8 mouse cellular contexts compared by ENCODE assay signal in genomic region chr9:52028521-52029405, GRCm38 (mm10). TPM values are rescaled to one million over a fixed set of nuclear protein-coding genes. Genes with fewer than 3 reads are reported as not detected.
A peak's percentile ranks its signal among the peaks of the same experiment; 100 is the strongest.
DNase-seq lines count a peak whose midpoint lies in the region; ATAC-seq lines count a peak whose summit lies in the region.

No protein-coding gene starts in this region.

- no peak overlapping the region for H3K9ac ChIP-seq in midbrain, embryonic 11.5 days (ENCODE audit: low read length)
- H3K9ac ChIP-seq in midbrain, embryonic 16.5 days (ENCODE audit: low read depth, low read length) = no peak overlapping the region

- WGBS in midbrain, embryonic 11.5 days = 58% methylated on average over 9 of the region's 9 CpGs
- WGBS in midbrain, embryonic 16.5 days = 41% methylated on average over 9 of the region's 9 CpGs

- no peak overlapping the region for H3K4me3 ChIP-seq in midbrain, embryonic 11.5 days (ENCODE audit: low read depth, low read length)
- H3K4me3 ChIP-seq in midbrain, embryonic 16.5 days (ENCODE audit: low read depth, low read length) = no peak overlapping the region

- H3K4me2 ChIP-seq in midbrain, embryonic 11.5 days = no peak overlapping the region
- no peak overlapping the region for H3K4me2 ChIP-seq in midbrain, embryonic 16.5 days (ENCODE audit: low read length)

- H3K27ac ChIP-seq in midbrain, embryonic 11.5 days (ENCODE audit: low read depth, low read length) = no peak overlapping the region
- H3K27ac ChIP-seq in midbrain, embryonic 16.5 days (ENCODE audit: low read length) = no peak overlapping the region

- DNase-seq in adrenal gland, postnatal 14 days = peak; percentile 40
- DNase-seq in adrenal gland, postnatal 25 days = no peak
- peak; percentile 90 for DNase-seq in midbrain, embryonic 11.5 days (ENCODE audit: low spot score, missing footprints)
- peak; percentile 71 for DNase-seq in kidney, adult 9 months
- DNase-seq in retina, embryonic 14.5 days (ENCODE audit: low spot score) = peak; percentile 26
- no peak for DNase-seq in gastrocnemius, postnatal 4 days (ENCODE audit: low spot score in 2 of 2)
- DNase-seq in urinary bladder, adult 18-20 months (ENCODE audit: low spot score in 2 of 2) = no peak

- no peaks in the 10 kb centered on the region for H3K9me3 ChIP-seq in midbrain, embryonic 11.5 days (ENCODE audit: control insufficient read depth, low read length)
- H3K9me3 ChIP-seq in midbrain, embryonic 16.5 days (replicated peaks; ENCODE audit: control insufficient read depth, low read length, poor library complexity, severe bottlenecking) = no peaks in the 10 kb centered on the region

- ATAC-seq in midbrain, embryonic 11.5 days (ENCODE audit: low FRiP score) = peak; percentile 67; the same call in 1 of the 2 replicates
- ATAC-seq in midbrain, embryonic 16.5 days = no peak

- H3K27me3 ChIP-seq in midbrain, embryonic 11.5 days (ENCODE audit: control insufficient read depth, insufficient read depth, low read length) = no peaks in the 10 kb centered on the region
- H3K27me3 ChIP-seq in midbrain, embryonic 16.5 days (ENCODE audit: control insufficient read depth, insufficient read depth, low read depth, low read length) = no peaks in the 10 kb centered on the region

- H3K36me3 ChIP-seq in midbrain, embryonic 11.5 days (ENCODE audit: control insufficient read depth, insufficient read depth, low read length) = no peaks in the 10 kb centered on the region
- H3K36me3 ChIP-seq in midbrain, embryonic 16.5 days (ENCODE audit: control insufficient read depth, insufficient read depth, low read length) = no peaks in the 10 kb centered on the region

- peaks cover 7% of the 10 kb centered on the region; the same call in 1 of the 2 replicates for H3K4me1 ChIP-seq in midbrain, embryonic 11.5 days (ENCODE audit: control insufficient read depth, insufficient read depth, low read length)
- peaks cover 4% of the 10 kb centered on the region; the same call in 1 of the 2 replicates for H3K4me1 ChIP-seq in midbrain, embryonic 16.5 days (ENCODE audit: control insufficient read depth, insufficient read depth, low read length)

RNA-seq across cellular contexts. Expression of gene Rdx, which starts 18.2 kb away (rescaled TPM):
- 122 and 131 TPM in 2 replicates for total RNA-seq in adrenal gland, postnatal 14 days (2021)
- 126 and 139 TPM in 2 replicates for total RNA-seq in adrenal gland, postnatal 25 days (2021)
- polyA plus RNA-seq in midbrain, embryonic 11.5 days (2014; fragmentation: Nextera tagmentation; extraction: Ambion mirVana) = 218 and 255 TPM in 2 replicates
- 62.6 and 70.9 TPM in 2 replicates for polyA plus RNA-seq in midbrain, embryonic 16.5 days (2015; fragmentation: Nextera tagmentation; extraction: Ambion mirVana)
- total RNA-seq in gastrocnemius, postnatal 4 days (2021) = 100 to 1,000 TPM; 125 to 131 TPM

Comparison
In these comparisons a context has a peak if more than half of its experiments do, and no peak if none do; other contexts are left out.
1. DNase-seq: peak in adrenal gland, postnatal 14 days (single experiment), midbrain, embryonic 11.5 days (single experiment), kidney, adult 9 months (single experiment) and retina, embryonic 14.5 days (single experiment); none in adrenal gland, postnatal 25 days (single experiment), gastrocnemius, postnatal 4 days (0 of 2) and urinary bladder, adult 18-20 months (0 of 2).